Comparison of ENCODE assay signal across 20 mouse cellular contexts in the genomic region with DNA sequence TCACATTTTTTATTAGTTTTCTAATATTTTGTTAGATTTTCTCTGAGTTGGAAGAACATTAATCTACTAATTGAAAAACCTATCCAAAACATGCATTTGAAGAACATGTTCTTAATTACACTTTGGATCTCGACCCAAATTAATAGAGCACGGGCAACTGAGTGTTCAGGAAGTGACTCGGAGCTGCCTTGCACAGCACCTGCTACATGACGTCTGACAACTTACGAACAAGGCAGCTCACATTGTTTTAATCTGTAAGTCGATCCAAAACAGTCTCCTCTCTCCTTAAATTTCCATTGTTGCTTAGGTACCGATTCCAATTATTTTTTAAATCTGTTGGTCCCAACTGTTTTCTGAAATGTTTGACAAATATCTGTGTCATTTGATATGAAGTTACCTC.
"Had no signal": no experiment of that assay in that cellular context is flagged by ENCODE, and none has a peak within 500 bp of the region (broad histone marks: within the 10 kb centered on the region; RNA-seq: fewer than 3 reads in every experiment).

No protein-coding gene starts in this region.

- H3K9me3 ChIP-seq: heart, embryonic 12.5 days; heart, embryonic 13.5 days; heart, embryonic 15.5 days; hindbrain, embryonic 10.5 days; hindbrain, embryonic 12.5 days; hindbrain, embryonic 13.5 days; hindbrain, embryonic 15.5 days; intestine, embryonic 15.5 days; kidney, embryonic 15.5 days had no signal

- H3K27me3 ChIP-seq: heart, embryonic 12.5 days; heart, embryonic 13.5 days; heart, embryonic 15.5 days; hindbrain, embryonic 12.5 days; hindbrain, embryonic 13.5 days; hindbrain, embryonic 15.5 days; intestine, embryonic 15.5 days; kidney, embryonic 15.5 days had no signal

- H3K4me1 ChIP-seq: hindbrain, embryonic 15.5 days had no signal

- H3K4me3 ChIP-seq: heart, embryonic 12.5 days; heart, embryonic 13.5 days; heart, embryonic 15.5 days; hindbrain, embryonic 10.5 days; hindbrain, embryonic 12.5 days; hindbrain, embryonic 13.5 days; hindbrain, embryonic 15.5 days; intestine, embryonic 15.5 days; kidney, embryonic 15.5 days; layer of hippocampus, adult 2 months; left cerebral cortex, adult 2 months had no signal

- ATAC-seq: hindbrain, embryonic 16.5 days; intestine, embryonic 15.5 days; intestine, embryonic 16.5 days; intestine, postnatal 0 days had no signal

- H3K4me2 ChIP-seq: heart, embryonic 11.5 days; heart, embryonic 12.5 days; heart, embryonic 13.5 days; heart, embryonic 15.5 days; hindbrain, embryonic 12.5 days; hindbrain, embryonic 13.5 days; hindbrain, embryonic 14.5 days; hindbrain, embryonic 15.5 days; intestine, embryonic 15.5 days; kidney, embryonic 15.5 days had no signal

- H3K36me3 ChIP-seq: heart, embryonic 13.5 days; heart, embryonic 15.5 days; hindbrain, embryonic 10.5 days; hindbrain, embryonic 12.5 days; hindbrain, embryonic 13.5 days; hindbrain, embryonic 15.5 days; intestine, embryonic 15.5 days; kidney, embryonic 15.5 days had no signal

- DNase-seq: layer of hippocampus, adult 9-11 months; layer of hippocampus, postnatal 36 days had no signal

- H3K27ac ChIP-seq: heart, embryonic 13.5 days; heart, embryonic 15.5 days; hindbrain, embryonic 10.5 days; hindbrain, embryonic 12.5 days; hindbrain, embryonic 13.5 days; hindbrain, embryonic 14.5 days; hindbrain, embryonic 15.5 days; hindbrain, postnatal 0 days; intestine, embryonic 15.5 days; kidney, embryonic 15.5 days; kidney, postnatal 0 days; layer of hippocampus, adult 2 months; left cerebral cortex, adult 2 months had no signal

- H3K9ac ChIP-seq: heart, embryonic 12.5 days; heart, embryonic 13.5 days; heart, embryonic 15.5 days; hindbrain, embryonic 12.5 days; hindbrain, embryonic 13.5 days; hindbrain, embryonic 14.5 days; hindbrain, embryonic 15.5 days; intestine, embryonic 15.5 days; kidney, embryonic 15.5 days had no signal
